Mouse (Mus musculus): Measurements from ENCODE around the gene 4930412O13Rik. TPM values are rescaled to one million over a fixed set of nuclear protein-coding genes. Genes with fewer than 3 reads are reported as not detected.

The 4930412O13Rik gene
- 0.30 TPM in 1 of 2 replicates, not detected in the other for polyA plus RNA-seq (2012; rRNA removed)

DNA sequence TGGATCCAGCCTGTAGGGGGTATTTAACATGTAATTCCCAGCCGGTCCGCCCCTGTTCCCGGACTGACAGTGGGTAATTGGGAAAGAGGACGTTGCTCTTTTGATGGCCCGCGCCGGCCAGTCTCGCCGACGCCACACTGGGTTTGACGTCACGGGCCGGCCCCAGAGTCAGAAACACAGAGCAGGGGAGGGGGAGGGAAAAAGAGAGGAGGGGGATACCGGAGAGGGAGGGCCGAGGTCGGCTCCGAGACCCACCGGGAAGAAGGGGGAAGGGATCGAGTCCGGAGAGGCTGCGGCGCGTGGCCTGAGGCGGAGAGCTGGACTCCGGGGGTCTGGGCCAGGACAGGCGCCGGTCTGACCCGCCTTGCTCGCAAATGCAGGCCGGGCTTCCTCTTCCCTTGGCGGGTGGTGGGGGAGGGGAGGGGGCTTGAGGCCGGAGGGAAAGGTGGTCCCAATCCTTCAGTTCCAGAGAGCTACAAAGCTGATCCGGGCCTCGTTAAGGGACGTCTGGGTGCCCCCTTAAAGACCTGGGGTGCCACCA is at the start of gene 4930412O13Rik:
TSS of gene 4930412O13Rik (plus strand) at position 202 of the 541 bp plus-strand sequence.
- no peak for DNase-seq
- H3K4me1 ChIP-seq (ENCODE audit: control insufficient read depth, insufficient read depth, low read length): no peaks in the 10 kb centered on the region; the same call in 1 of the 2 replicates
- TF ChIP-seq POLR2A (IDR thresholded peaks at IDR 0.05; ENCODE audit: borderline replicate concordance, insufficient read depth, low read length) (no peak), CTCF (IDR thresholded peaks at IDR 0.05; ENCODE audit: borderline replicate concordance, insufficient read depth, low read depth, low read length) (no peak)
- H3K4me3 ChIP-seq (replicated peaks; ENCODE audit: insufficient read depth, low read depth, low read length): no peak within 1 kb of the TSS
- 3% methylated on average over 34 of the region's 35 CpGs for WGBS
- peaks cover 40% of the 10 kb centered on the region for H3K27me3 ChIP-seq (ENCODE audit: control insufficient read depth, insufficient read depth, low read length)
- no peak within 1 kb of the TSS for H3K27ac ChIP-seq (ENCODE audit: insufficient read depth, low read length)

DNA sequence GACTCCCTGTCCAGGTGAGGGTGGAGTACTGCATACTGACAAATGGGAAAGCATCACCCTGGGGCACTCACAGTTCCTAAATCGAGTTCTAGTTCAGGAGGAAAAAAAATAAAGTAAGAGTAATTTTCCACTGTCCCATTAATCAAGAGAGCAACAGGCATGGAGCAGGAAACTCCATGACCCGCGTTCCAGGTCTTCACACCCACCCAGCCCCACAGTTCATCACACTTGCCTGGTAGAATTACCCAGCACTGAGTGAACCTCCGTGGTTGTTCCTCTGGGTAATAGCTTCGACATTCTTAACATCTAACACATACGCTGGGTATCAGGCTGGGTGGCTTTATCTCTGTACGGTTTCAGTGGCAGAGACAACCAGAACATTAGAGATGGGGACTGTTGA is 47.3 kb upstream of the 4930412O13Rik start:
- H3K27ac ChIP-seq (ENCODE audit: insufficient read depth, low read length): no peak overlapping the region
- no peaks in the 10 kb centered on the region for H3K4me1 ChIP-seq (ENCODE audit: control insufficient read depth, insufficient read depth, low read length)
- no peaks in the 10 kb centered on the region for H3K27me3 ChIP-seq (ENCODE audit: control insufficient read depth, insufficient read depth, low read length)
- 83% methylated on average over 7 of the region's 7 CpGs for WGBS
- DNase-seq: no peak
- no peak overlapping the region for H3K4me3 ChIP-seq (replicated peaks; ENCODE audit: insufficient read depth, low read depth, low read length)
- TF ChIP-seq CTCF (IDR thresholded peaks at IDR 0.05; ENCODE audit: borderline replicate concordance, insufficient read depth, low read depth, low read length): no peak
- no peak for TF ChIP-seq POLR2A (IDR thresholded peaks at IDR 0.05; ENCODE audit: borderline replicate concordance, insufficient read depth, low read length)

DNA sequence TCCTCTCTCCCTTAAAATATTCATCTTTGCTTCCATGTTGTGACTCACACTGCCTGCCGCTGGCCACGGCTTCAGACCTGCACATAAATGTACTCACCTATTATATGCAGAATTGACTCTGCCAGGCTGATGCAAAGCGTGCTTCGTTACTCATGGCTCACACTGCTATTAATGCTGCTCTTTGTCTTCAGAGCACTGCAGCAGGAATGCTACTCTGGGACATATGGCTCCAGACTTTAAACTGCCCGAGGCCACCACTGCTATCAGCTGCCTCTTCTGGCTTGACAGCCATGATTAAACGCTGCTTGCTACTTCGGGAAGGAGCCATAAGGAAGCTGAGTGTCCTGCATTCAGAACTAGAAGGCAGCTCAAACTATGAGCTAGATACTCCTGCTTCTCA is 45.9 kb upstream of the 4930412O13Rik start:
- H3K27me3 ChIP-seq (ENCODE audit: control insufficient read depth, insufficient read depth, low read length): no peaks in the 10 kb centered on the region
- TF ChIP-seq CTCF (IDR thresholded peaks at IDR 0.05; ENCODE audit: borderline replicate concordance, insufficient read depth, low read depth, low read length) (no peak), POLR2A (IDR thresholded peaks at IDR 0.05; ENCODE audit: borderline replicate concordance, insufficient read depth, low read length) (no peak)
- DNase-seq: peak in 1 of 2 experiments; percentile 2
- 57% methylated on average over 7 of the region's 7 CpGs for WGBS
- H3K4me1 ChIP-seq (ENCODE audit: control insufficient read depth, insufficient read depth, low read length): no peaks in the 10 kb centered on the region
- no peak overlapping the region for H3K27ac ChIP-seq (ENCODE audit: insufficient read depth, low read length)
- no peak overlapping the region for H3K4me3 ChIP-seq (replicated peaks; ENCODE audit: insufficient read depth, low read depth, low read length)

DNA sequence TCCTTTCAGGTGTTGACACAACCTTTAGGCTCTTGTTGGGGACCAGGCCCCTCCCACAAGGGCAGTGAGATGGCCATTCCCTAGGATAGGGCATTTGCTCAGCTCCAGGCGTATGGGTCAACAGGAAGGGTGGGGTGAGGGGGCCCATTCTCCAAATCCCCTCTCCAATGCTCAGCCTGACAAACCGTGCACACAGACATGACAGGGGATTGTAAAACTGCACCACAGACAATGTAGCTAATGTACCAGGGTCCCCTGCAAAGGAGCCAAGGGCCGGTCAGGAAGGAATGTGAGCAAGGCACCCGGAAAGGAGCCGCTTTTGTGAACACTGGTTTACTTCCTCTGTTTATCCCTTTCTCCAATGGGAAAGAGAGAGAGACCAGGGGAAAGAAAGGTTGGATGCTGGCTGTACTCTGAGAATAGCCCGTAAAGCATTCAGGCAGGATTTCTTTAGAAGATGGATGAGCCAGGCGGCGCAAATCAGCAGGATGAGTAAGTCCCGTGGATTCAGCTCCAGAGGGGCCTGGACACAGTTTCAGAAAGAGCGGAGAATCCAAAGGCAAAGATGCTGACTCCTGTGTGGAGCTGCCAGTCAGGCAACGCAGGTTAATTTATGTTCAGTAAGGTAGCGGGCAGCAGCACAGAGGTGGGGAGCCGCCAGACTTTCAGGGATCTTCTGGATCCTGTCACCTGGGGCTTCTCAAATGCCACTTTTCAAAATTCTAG is 28.0 kb upstream of the 4930412O13Rik start:
- TF ChIP-seq CTCF (IDR thresholded peaks at IDR 0.05; ENCODE audit: borderline replicate concordance, insufficient read depth, low read depth, low read length): no peak
- TF ChIP-seq POLR2A (IDR thresholded peaks at IDR 0.05; ENCODE audit: borderline replicate concordance, insufficient read depth, low read length): no peak
- H3K4me3 ChIP-seq (replicated peaks; ENCODE audit: insufficient read depth, low read depth, low read length): no peak overlapping the region

DNA sequence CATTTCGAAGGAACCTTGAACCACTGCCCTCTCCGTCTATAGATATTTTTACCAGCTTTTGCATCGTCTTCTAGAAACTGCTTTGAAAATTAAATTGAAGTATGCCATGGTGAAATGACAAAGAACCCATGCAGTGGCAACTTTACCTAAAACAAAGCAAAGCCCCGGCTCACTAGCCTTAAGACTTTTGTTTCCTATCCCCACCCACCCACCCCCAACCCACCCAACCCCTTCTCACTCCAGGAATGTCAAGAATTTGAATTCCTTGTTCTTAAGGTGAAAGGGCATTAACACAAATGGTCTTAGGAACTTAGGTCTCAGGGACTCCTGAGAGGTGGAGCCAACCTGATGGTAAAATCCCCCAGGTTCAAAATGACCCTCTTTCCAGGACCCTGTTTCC is 25.2 kb upstream of the 4930412O13Rik start:
- 21% methylated on average over 4 of the region's 4 CpGs for WGBS
- no peak overlapping the region for H3K4me3 ChIP-seq (replicated peaks; ENCODE audit: insufficient read depth, low read depth, low read length)
- TF ChIP-seq POLR2A (IDR thresholded peaks at IDR 0.05; ENCODE audit: borderline replicate concordance, insufficient read depth, low read length): no peak
- TF ChIP-seq CTCF (IDR thresholded peaks at IDR 0.05; ENCODE audit: borderline replicate concordance, insufficient read depth, low read depth, low read length): no peak
- no peaks in the 10 kb centered on the region for H3K4me1 ChIP-seq (ENCODE audit: control insufficient read depth, insufficient read depth, low read length)
- H3K27me3 ChIP-seq (ENCODE audit: control insufficient read depth, insufficient read depth, low read length): no peaks in the 10 kb centered on the region
- no peak overlapping the region for H3K27ac ChIP-seq (ENCODE audit: insufficient read depth, low read length)
- DNase-seq: no peak

More for the DNA sequence above, 28.0 kb upstream of the 4930412O13Rik start:
- DNase-seq: no peak
- no peak overlapping the region for H3K27ac ChIP-seq (ENCODE audit: insufficient read depth, low read length)
- 66% methylated on average over 13 of the region's 13 CpGs for WGBS
- H3K4me1 ChIP-seq (ENCODE audit: control insufficient read depth, insufficient read depth, low read length): no peaks in the 10 kb centered on the region
- no peaks in the 10 kb centered on the region for H3K27me3 ChIP-seq (ENCODE audit: control insufficient read depth, insufficient read depth, low read length)

DNA sequence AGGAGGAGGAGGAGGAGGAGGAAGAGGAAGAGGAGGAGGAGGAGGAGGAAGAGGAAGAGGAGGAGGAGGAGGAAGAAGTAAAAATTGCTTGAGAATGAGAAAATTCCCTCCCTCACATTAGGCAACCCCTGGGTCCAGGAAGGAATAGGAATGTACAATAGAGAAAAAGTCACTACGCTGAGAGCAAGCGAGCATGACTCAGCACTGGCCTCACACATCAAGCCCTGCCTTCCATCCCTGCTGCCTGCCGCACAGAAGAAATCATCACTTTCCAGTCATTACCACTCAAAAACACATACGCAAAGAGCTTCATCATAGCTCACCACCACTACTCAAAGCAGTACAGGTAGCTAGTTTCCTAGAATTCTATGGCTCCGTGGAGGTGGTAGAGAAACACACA is 20.4 kb upstream of the 4930412O13Rik start:
- Histone ChIP-seq H3K27ac (ENCODE audit: insufficient read depth, low read length) (no peak overlapping the region), H3K27me3 (ENCODE audit: control insufficient read depth, insufficient read depth, low read length) (no peaks in the 10 kb centered on the region), H3K4me3 (replicated peaks; ENCODE audit: insufficient read depth, low read depth, low read length) (no peak overlapping the region), H3K4me1 (ENCODE audit: control insufficient read depth, insufficient read depth, low read length) (no peaks in the 10 kb centered on the region)
- 89% methylated on average over 5 of the region's 5 CpGs for WGBS
- TF ChIP-seq CTCF (IDR thresholded peaks at IDR 0.05; ENCODE audit: borderline replicate concordance, insufficient read depth, low read depth, low read length): no peak
- TF ChIP-seq POLR2A (IDR thresholded peaks at IDR 0.05; ENCODE audit: borderline replicate concordance, insufficient read depth, low read length): no peak
- DNase-seq: no peak

DNA sequence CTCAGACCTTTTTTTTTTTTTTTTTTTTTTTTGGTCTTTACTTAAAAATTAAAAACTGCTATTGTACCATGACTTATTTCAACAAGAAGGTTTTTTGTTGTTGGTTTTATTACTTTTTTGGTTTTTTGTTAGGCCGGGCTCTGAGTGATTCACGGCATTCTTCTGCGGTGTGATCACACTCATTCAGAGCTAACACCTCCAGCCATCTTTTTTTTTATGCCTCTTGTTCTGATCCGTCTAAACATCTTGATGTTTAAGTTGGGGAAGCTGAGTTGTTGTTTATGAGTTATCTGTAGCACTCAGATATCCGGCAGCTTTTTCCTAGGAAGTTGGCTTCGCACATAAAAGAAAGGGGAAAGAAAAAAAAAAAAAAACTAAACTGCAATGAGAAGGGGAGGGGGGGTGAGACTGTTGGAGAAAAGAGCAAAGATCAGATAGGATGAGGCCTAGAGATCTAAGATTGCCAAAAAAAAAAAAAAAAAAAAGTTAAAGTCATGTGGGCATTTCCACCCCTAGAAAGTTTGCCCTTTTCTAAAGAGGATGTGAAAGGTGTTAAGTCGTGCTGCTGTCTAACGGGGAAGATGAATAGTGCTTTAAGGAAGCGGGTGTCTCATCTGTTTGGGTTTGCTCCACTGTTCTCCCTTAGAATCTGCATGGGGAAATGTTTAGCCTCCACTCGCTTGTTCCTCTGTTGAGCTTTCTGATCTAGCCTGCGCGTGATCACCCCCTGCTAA is 13.8 kb upstream of the 4930412O13Rik start:
- DNase-seq: no peak
- H3K27me3 ChIP-seq (ENCODE audit: control insufficient read depth, insufficient read depth, low read length): no peaks in the 10 kb centered on the region
- no peak for TF ChIP-seq POLR2A (IDR thresholded peaks at IDR 0.05; ENCODE audit: borderline replicate concordance, insufficient read depth, low read length)
- no peak for TF ChIP-seq CTCF (IDR thresholded peaks at IDR 0.05; ENCODE audit: borderline replicate concordance, insufficient read depth, low read depth, low read length)
- no peak overlapping the region for H3K27ac ChIP-seq (ENCODE audit: insufficient read depth, low read length)
- H3K4me3 ChIP-seq (replicated peaks; ENCODE audit: insufficient read depth, low read depth, low read length): no peak overlapping the region
- 90% methylated on average over 12 of the region's 12 CpGs for whole genome bisulfite sequencing
- no peaks in the 10 kb centered on the region for H3K4me1 ChIP-seq (ENCODE audit: control insufficient read depth, insufficient read depth, low read length)

Data from cerebellum, adult 2 months (tissue).